In the genomic region with DNA sequence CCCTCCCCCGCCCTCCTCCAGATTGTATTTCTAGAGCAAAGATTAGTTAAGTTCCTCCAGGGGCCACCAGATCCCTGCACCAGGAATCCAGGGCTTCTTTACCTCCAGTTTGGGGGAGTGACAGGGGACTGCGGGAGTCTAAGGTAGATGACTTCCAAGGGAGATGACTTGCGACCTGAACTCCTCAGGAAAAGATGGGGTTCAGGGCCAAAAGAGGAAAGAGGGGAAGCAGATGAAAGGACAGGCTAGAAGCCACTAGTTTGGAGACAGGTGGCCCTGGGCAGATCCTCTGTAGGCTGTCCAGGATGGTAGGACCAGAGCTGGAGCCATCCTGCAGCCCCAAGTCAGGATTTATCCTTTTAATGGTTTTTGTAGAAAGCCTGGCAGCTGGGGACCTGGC, we compare ENCODE assay signal across 12 mouse cellular contexts. TPM values are rescaled to one million over a fixed set of nuclear protein-coding genes. Genes with fewer than 3 reads are reported as not detected.
DNase-seq lines count a peak whose midpoint lies in the region; ATAC-seq and TF ChIP-seq lines count a peak whose summit lies in the region.
"Had no signal": no experiment of that assay in that cellular context is flagged by ENCODE, and none has a peak within 500 bp of the region (broad histone marks: within the 10 kb centered on the region; RNA-seq: fewer than 3 reads in every experiment).

No protein-coding gene starts in this region.

- no peak overlapping the region for H3K27ac ChIP-seq in heart, embryonic 12.5 days (ENCODE audit: poor library complexity, severe bottlenecking)
- no peak overlapping the region for H3K27ac ChIP-seq in heart, adult 2 months
- no peak overlapping the region for H3K27ac ChIP-seq in embryonic facial prominence, embryonic 10.5 days (replicated peaks)
- H3K27ac ChIP-seq in forebrain, postnatal 0 days (ENCODE audit: low read depth, low read length): no peak overlapping the region
- no peak overlapping the region for H3K27ac ChIP-seq in limb, embryonic 15.5 days
- H3K27ac ChIP-seq: left cerebral cortex, adult 2 months had no signal

- H3K27me3 ChIP-seq in heart, embryonic 12.5 days (replicated peaks): peaks cover 62% of the 10 kb centered on the region
- H3K27me3 ChIP-seq in heart, adult 2 months (ENCODE audit: control insufficient read depth, insufficient read depth, low read length): peaks cover 2% of the 10 kb centered on the region; the same call in 1 of the 2 replicates
- H3K27me3 ChIP-seq in embryonic facial prominence, embryonic 10.5 days (replicated peaks; ENCODE audit: low read depth, poor library complexity, severe bottlenecking): peaks cover 72% of the 10 kb centered on the region
- H3K27me3 ChIP-seq in forebrain, postnatal 0 days (ENCODE audit: insufficient read depth, low read length): no peaks in the 10 kb centered on the region; the same call in none of the 2 replicates
- peaks cover 20% of the 10 kb centered on the region for H3K27me3 ChIP-seq in limb, embryonic 15.5 days

- DNase-seq in heart, adult 2 months: no peak
- no peak for DNase-seq in embryonic facial prominence, embryonic 10.5 days (ENCODE audit: low spot score)
- DNase-seq in forebrain, postnatal 0 days: no peak
- DNase-seq in left cerebral cortex, adult 8-10 months (ENCODE audit: low spot score in 2 of 2): no peak
- no peak for DNase-seq in B cell, adult 2 months
- DNase-seq: heart, postnatal 36 days; thymus, adult 2 months had no signal

- no peaks in the 10 kb centered on the region for H3K79me2 ChIP-seq in heart, adult 2 months (replicated peaks; ENCODE audit: control insufficient read depth, insufficient read depth, low read length)

- no peak for TF ChIP-seq CTCF in heart, adult 2 months (IDR thresholded peaks at IDR 0.05)
- TF ChIP-seq CTCF in forebrain, postnatal 0 days (IDR thresholded peaks at IDR 0.05; ENCODE audit: low read depth): no peak

- no peak for TF ChIP-seq EP300 in heart, adult 2 months (IDR thresholded peaks at IDR 0.05; ENCODE audit: insufficient read depth, low read depth, low read length)

- no peak for ATAC-seq in heart, embryonic 12.5 days (ENCODE audit: insufficient number of reproducible peaks, low FRiP score)
- no peak for ATAC-seq in forebrain, postnatal 0 days
- no peak for ATAC-seq in limb, embryonic 15.5 days (ENCODE audit: insufficient number of reproducible peaks, low FRiP score, low TSS enrichment, low read depth)
- no peak for ATAC-seq in inflammation-experienced regulatory T-cells, adult 6 months

- H3K9me3 ChIP-seq in heart, embryonic 12.5 days (replicated peaks): no peaks in the 10 kb centered on the region
- no peaks in the 10 kb centered on the region for H3K9me3 ChIP-seq in embryonic facial prominence, embryonic 10.5 days
- no peaks in the 10 kb centered on the region for H3K9me3 ChIP-seq in forebrain, postnatal 0 days (ENCODE audit: low read length)
- H3K9me3 ChIP-seq in limb, embryonic 15.5 days: no peaks in the 10 kb centered on the region
- H3K9me3 ChIP-seq: megakaryocyte, embryonic 14.5 days had no signal

- H3K4me1 ChIP-seq in heart, embryonic 12.5 days (replicated peaks): peaks cover 27% of the 10 kb centered on the region
- H3K4me1 ChIP-seq in heart, adult 2 months (ENCODE audit: control insufficient read depth, insufficient read depth, low read length): peaks cover 1% of the 10 kb centered on the region; the same call in 1 of the 2 replicates
- peaks cover 30% of the 10 kb centered on the region for H3K4me1 ChIP-seq in embryonic facial prominence, embryonic 10.5 days
- H3K4me1 ChIP-seq in forebrain, postnatal 0 days (ENCODE audit: insufficient read depth): peaks cover 1% of the 10 kb centered on the region; the same call in 1 of the 2 replicates
- H3K4me1 ChIP-seq in limb, embryonic 15.5 days: peaks cover 55% of the 10 kb centered on the region

- intact Hi-C loops in heart, adult 2 months (cut with DNase I): no loop called here

- TF ChIP-seq POLR2A in heart, adult 2 months (IDR thresholded peaks at IDR 0.05; ENCODE audit: insufficient read depth, low read depth, low read length): no peak

- H3K4me3 ChIP-seq in heart, embryonic 12.5 days: no peak overlapping the region
- H3K4me3 ChIP-seq in heart, adult 2 months: no peak overlapping the region
- peak overlapping the region; percentile 67 for H3K4me3 ChIP-seq in embryonic facial prominence, embryonic 10.5 days
- H3K4me3 ChIP-seq in forebrain, postnatal 0 days (ENCODE audit: low read depth, low read length): peak overlapping the region; percentile 59
- no peak overlapping the region for H3K4me3 ChIP-seq in limb, embryonic 15.5 days

- H3K36me3 ChIP-seq in heart, embryonic 12.5 days: no peaks in the 10 kb centered on the region
- H3K36me3 ChIP-seq in heart, adult 2 months (ENCODE audit: control insufficient read depth, insufficient read depth, low read length): no peaks in the 10 kb centered on the region
- no peaks in the 10 kb centered on the region for H3K36me3 ChIP-seq in embryonic facial prominence, embryonic 10.5 days (replicated peaks)
- H3K36me3 ChIP-seq in forebrain, postnatal 0 days (ENCODE audit: insufficient read depth): no peaks in the 10 kb centered on the region
- no peaks in the 10 kb centered on the region for H3K36me3 ChIP-seq in limb, embryonic 15.5 days

- peak overlapping the region; percentile 100 for H3K4me2 ChIP-seq in heart, embryonic 12.5 days
- H3K4me2 ChIP-seq in forebrain, postnatal 0 days (ENCODE audit: low read depth): peak overlapping the region; percentile 99; the same call in 1 of the 2 replicates
- H3K4me2 ChIP-seq in limb, embryonic 15.5 days: peak overlapping the region; percentile 99; the same call in 1 of the 2 replicates

- H3K9ac ChIP-seq in heart, embryonic 12.5 days: no peak overlapping the region
- no peak overlapping the region for H3K9ac ChIP-seq in heart, adult 2 months (ENCODE audit: low read depth, low read length)
- H3K9ac ChIP-seq in forebrain, postnatal 0 days: no peak overlapping the region
- no peak overlapping the region for H3K9ac ChIP-seq in limb, embryonic 15.5 days

- WGBS in heart, embryonic 12.5 days: 25% methylated on average over 3 of the region's 3 CpGs
- 60% methylated on average over 3 of the region's 3 CpGs for WGBS in heart, adult 2 months
- 26% methylated on average over 3 of the region's 3 CpGs for WGBS in embryonic facial prominence, embryonic 10.5 days
- 26% methylated on average over 3 of the region's 3 CpGs for WGBS in forebrain, postnatal 0 days
- 27% methylated on average over 3 of the region's 3 CpGs for WGBS in limb, embryonic 15.5 days

RNA-seq across cellular contexts. Expression of a gene that starts 0.5 kb away (rescaled TPM):
- polyA plus RNA-seq in heart, embryonic 12.5 days (2016; fragmentation: Nextera tagmentation; extraction: Ambion mirVana): 1.3 and 1.4 TPM in 2 replicates
- total RNA-seq in heart, adult 2 months (2021): 10 to 100 TPM; 14.8 to 15.7 TPM
- 5.4 and 7.5 TPM in 2 replicates for polyA plus RNA-seq in heart, adult 2 months (2012; rRNA removed)
- 0.04 and 0.20 TPM in 2 replicates for polyA plus RNA-seq in embryonic facial prominence, embryonic 10.5 days (2016; fragmentation: Nextera tagmentation; extraction: Ambion mirVana)
- total RNA-seq in forebrain, postnatal 0 days (2014; rRNA removed): 2.5 and 3.0 TPM in 2 replicates
- 0.88 and 1.3 TPM in 2 replicates for polyA plus RNA-seq in forebrain, postnatal 0 days (2015; fragmentation: Nextera tagmentation; extraction: Ambion mirVana)
- polyA plus RNA-seq in limb, embryonic 15.5 days (2015; fragmentation: Nextera tagmentation; extraction: Ambion mirVana): 9.4 and 9.8 TPM in 2 replicates
- 1 to 10 TPM; 7.5 to 9.3 (median 8.1) TPM for total RNA-seq in left cerebral cortex, adult 8-10 months (2022)
- not detected for polyA plus RNA-seq in inflammation-experienced regulatory T-cells, adult 6 months (2017; shearing (Covaris generic))

RNA-seq across cellular contexts. Expression of a gene that starts 5.8 kb away (rescaled TPM):
- 9.5 and 9.6 TPM in 2 replicates for polyA plus RNA-seq in heart, embryonic 12.5 days (2016; fragmentation: Nextera tagmentation; extraction: Ambion mirVana)
- total RNA-seq in heart, adult 2 months (2021): 1 to 10 TPM; 1.7 to 3.1 TPM
- polyA plus RNA-seq in heart, adult 2 months (2012; rRNA removed): 2.0 and 2.8 TPM in 2 replicates
- polyA plus RNA-seq in embryonic facial prominence, embryonic 10.5 days (2016; fragmentation: Nextera tagmentation; extraction: Ambion mirVana): 9.3 and 10.1 TPM in 2 replicates
- 17.6 and 19.5 TPM in 2 replicates for total RNA-seq in forebrain, postnatal 0 days (2014; rRNA removed)
- polyA plus RNA-seq in forebrain, postnatal 0 days (2015; fragmentation: Nextera tagmentation; extraction: Ambion mirVana): 23.5 and 26.1 TPM in 2 replicates
- polyA plus RNA-seq in limb, embryonic 15.5 days (2015; fragmentation: Nextera tagmentation; extraction: Ambion mirVana): 5.9 and 6.4 TPM in 2 replicates
- total RNA-seq in left cerebral cortex, adult 8-10 months (2022): 10 to 100 TPM; 15.1 to 16.5 (median 16.1) TPM
- under 1 TPM in 2 of 3 experiments, not detected in 1; 0.33 to 0.50 TPM for polyA plus RNA-seq in inflammation-experienced regulatory T-cells, adult 6 months (2017; shearing (Covaris generic))

RNA-seq across cellular contexts. Expression of a gene that starts 26.3 kb away (rescaled TPM):
- 47.2 and 49.2 TPM in 2 replicates for polyA plus RNA-seq in heart, embryonic 12.5 days (2016; fragmentation: Nextera tagmentation; extraction: Ambion mirVana)
- total RNA-seq in heart, adult 2 months (2021): 1 to 10 TPM; 5.3 to 6.6 TPM
- 7.6 and 10.0 TPM in 2 replicates for polyA plus RNA-seq in heart, adult 2 months (2012; rRNA removed)
- 180 and 183 TPM in 2 replicates for polyA plus RNA-seq in embryonic facial prominence, embryonic 10.5 days (2016; fragmentation: Nextera tagmentation; extraction: Ambion mirVana)
- total RNA-seq in forebrain, postnatal 0 days (2014; rRNA removed): 28.8 and 31.3 TPM in 2 replicates
- polyA plus RNA-seq in forebrain, postnatal 0 days (2015; fragmentation: Nextera tagmentation; extraction: Ambion mirVana): 29.7 and 33.0 TPM in 2 replicates
- 105 TPM in 2 replicates for polyA plus RNA-seq in limb, embryonic 15.5 days (2015; fragmentation: Nextera tagmentation; extraction: Ambion mirVana)
- total RNA-seq in left cerebral cortex, adult 8-10 months (2022): 10 to 100 TPM in 3 of 4 experiments, 1 to 10 TPM in 1; 9.5 to 12.3 (median 10.2) TPM
- 10 to 100 TPM; 67.6 to 86.3 (median 83.9) TPM for polyA plus RNA-seq in inflammation-experienced regulatory T-cells, adult 6 months (2017; shearing (Covaris generic))

RNA-seq across cellular contexts. Expression of a gene that starts 42.5 kb away (rescaled TPM):
- polyA plus RNA-seq in heart, embryonic 12.5 days (2016; fragmentation: Nextera tagmentation; extraction: Ambion mirVana): 3.0 and 4.2 TPM in 2 replicates
- total RNA-seq in heart, adult 2 months (2021): 1 to 10 TPM; 6.6 to 6.8 TPM
- 17.2 and 23.5 TPM in 2 replicates for polyA plus RNA-seq in heart, adult 2 months (2012; rRNA removed)
- 3.9 and 4.6 TPM in 2 replicates for polyA plus RNA-seq in embryonic facial prominence, embryonic 10.5 days (2016; fragmentation: Nextera tagmentation; extraction: Ambion mirVana)
- 6.2 and 7.3 TPM in 2 replicates for total RNA-seq in forebrain, postnatal 0 days (2014; rRNA removed)
- 8.0 and 8.1 TPM in 2 replicates for polyA plus RNA-seq in forebrain, postnatal 0 days (2015; fragmentation: Nextera tagmentation; extraction: Ambion mirVana)
- 13.1 and 14.5 TPM in 2 replicates for polyA plus RNA-seq in limb, embryonic 15.5 days (2015; fragmentation: Nextera tagmentation; extraction: Ambion mirVana)
- total RNA-seq in left cerebral cortex, adult 8-10 months (2022): 10 to 100 TPM in 3 of 4 experiments, 1 to 10 TPM in 1; 10.0 to 22.8 (median 16.5) TPM
- 1 to 10 TPM in 2 of 3 experiments, not detected in 1; 1.6 to 6.0 TPM for polyA plus RNA-seq in inflammation-experienced regulatory T-cells, adult 6 months (2017; shearing (Covaris generic))

Comparison
In these comparisons a context has a peak if more than half of its experiments do, and no peak if none do; other contexts are left out.
1. H3K4me3 ChIP-seq: peak in embryonic facial prominence, embryonic 10.5 days (single experiment) and forebrain, postnatal 0 days (single experiment); none in heart, embryonic 12.5 days (single experiment), heart, adult 2 months (single experiment) and limb, embryonic 15.5 days (single experiment).
2. Peak in every context shown above with its lines, with median percentiles within 50 percentile points of each other: H3K4me2 ChIP-seq.